ENCODE assay signal across 8 mouse cellular contexts in the genomic region with DNA sequence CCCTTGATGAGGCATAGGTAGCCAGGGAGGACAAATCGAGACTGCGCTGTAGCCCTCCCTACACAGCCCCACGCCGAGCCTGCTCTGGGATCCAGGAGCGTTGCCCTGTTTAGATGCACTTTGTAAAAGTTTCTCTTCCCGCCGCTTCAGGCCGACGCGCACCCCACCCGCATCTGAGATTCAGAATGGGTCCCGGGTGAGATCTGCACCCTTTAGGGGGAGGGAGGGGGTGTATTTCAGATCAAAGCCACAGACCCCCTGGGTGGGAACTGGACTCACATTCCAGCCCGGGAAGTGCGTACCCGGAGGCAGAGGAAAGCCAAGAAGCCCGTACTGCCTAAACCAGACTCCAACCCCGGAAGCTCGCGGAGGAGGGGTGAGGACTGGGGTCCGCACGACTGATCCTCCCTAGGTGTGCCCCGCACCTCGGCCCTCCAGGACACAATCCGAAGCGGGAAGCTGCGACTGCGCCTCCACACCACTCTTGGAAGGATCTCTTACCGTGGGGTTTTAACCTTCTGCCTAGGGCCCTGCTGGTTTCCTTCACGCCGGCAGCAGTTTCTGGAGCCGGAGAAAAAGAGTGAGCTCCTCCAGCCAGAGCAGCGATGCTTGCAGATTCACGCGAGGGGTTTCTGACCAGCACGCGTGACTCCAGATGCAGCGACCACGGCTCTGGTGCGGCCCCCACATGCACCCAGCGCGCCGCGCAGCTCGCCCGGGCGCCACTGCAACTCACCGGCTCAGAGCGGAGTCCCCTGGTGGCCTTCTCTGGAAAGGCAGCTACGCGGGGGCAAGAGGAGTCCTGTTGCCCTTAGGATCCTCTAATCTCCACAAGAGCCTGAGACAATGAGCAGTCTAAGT. TPM values are rescaled to one million over a fixed set of nuclear protein-coding genes. Genes with fewer than 3 reads are reported as not detected.
DNase-seq lines count a peak whose midpoint lies in the region; ATAC-seq and TF ChIP-seq lines count a peak whose summit lies in the region.

Mob3b (minus strand) TSS at position 734 of the 861 bp plus-strand sequence.

- ATAC-seq in frontal cortex, adult (ENCODE audit: low TSS enrichment): peak; percentile 98
- ATAC-seq in lung, embryonic 16.5 days (ENCODE audit: low read depth): peak; percentile 82

- in situ Hi-C loops in ES-E14 (cut with MboI; ENCODE audit: low sequenced_read_pairs in 2 of 2, unreplicated experiment in 2 of 2): no loop called here

- peak; percentile 86 for DNase-seq in ES-E14 (ENCODE audit: low read depth, low spot score)
- peak; percentile 57 for DNase-seq in cerebellum, adult 8-10 months
- peak; percentile 89 for DNase-seq in hindbrain, embryonic 10.5 days (ENCODE audit: low spot score)
- DNase-seq in layer of hippocampus, adult 9-10 months (ENCODE audit: low spot score): peak; percentile 48
- peak; percentile 76 for DNase-seq in ovary, adult 18-20 months (ENCODE audit: low spot score)
- peak; percentile 87 for DNase-seq in thymus, postnatal 0 days (ENCODE audit: low spot score)

- H3K36me3 ChIP-seq in ES-E14 (ENCODE audit: control insufficient read depth, insufficient read depth, low read length, poor library complexity, severe bottlenecking): no peaks in the 10 kb centered on the region
- no peaks in the 10 kb centered on the region for H3K36me3 ChIP-seq in hindbrain, embryonic 10.5 days
- no peaks in the 10 kb centered on the region for H3K36me3 ChIP-seq in lung, embryonic 16.5 days (ENCODE audit: control insufficient read depth, insufficient read depth, low read length)

- WGBS in hindbrain, embryonic 10.5 days: under 1% methylated on average over 50 of the region's 50 CpGs
- WGBS in lung, embryonic 16.5 days: under 1% methylated on average over 50 of the region's 50 CpGs

- H3K27me3 ChIP-seq in hindbrain, embryonic 10.5 days (ENCODE audit: insufficient read depth, poor library complexity, severe bottlenecking): peaks cover 9% of the 10 kb centered on the region; the same call in 1 of the 2 replicates
- no peaks in the 10 kb centered on the region; the same call in 1 of the 2 replicates for H3K27me3 ChIP-seq in lung, embryonic 16.5 days (ENCODE audit: control insufficient read depth, insufficient read depth, low read depth, low read length)

- H3K4me1 ChIP-seq in ES-E14 (ENCODE audit: control insufficient read depth in 2 of 2, insufficient read depth in 2 of 2, low read length in 2 of 2, poor library complexity in 1 of 2): no peaks in the 10 kb centered on the region
- peaks cover 44% of the 10 kb centered on the region for H3K4me1 ChIP-seq in hindbrain, embryonic 10.5 days (replicated peaks)
- H3K4me1 ChIP-seq in lung, embryonic 16.5 days (replicated peaks; ENCODE audit: control insufficient read depth, insufficient read depth, low read length): peaks cover 12% of the 10 kb centered on the region

- H3K27ac ChIP-seq in ES-E14 (ENCODE audit: insufficient read depth, low read depth, low read length, poor library complexity, severe bottlenecking): no peak within 1 kb of the TSS
- peak within 1 kb of the TSS; percentile 92 for H3K27ac ChIP-seq in hindbrain, embryonic 10.5 days
- H3K27ac ChIP-seq in lung, embryonic 16.5 days (ENCODE audit: low read length): peak within 1 kb of the TSS; percentile 71

- no peaks in the 10 kb centered on the region for H3K9me3 ChIP-seq in ES-E14 (ENCODE audit: control insufficient read depth, insufficient read depth, low read depth, low read length)
- no peaks in the 10 kb centered on the region for H3K9me3 ChIP-seq in hindbrain, embryonic 10.5 days
- no peaks in the 10 kb centered on the region for H3K9me3 ChIP-seq in lung, embryonic 16.5 days (ENCODE audit: control insufficient read depth, low read length)

- peak within 1 kb of the TSS; percentile 88 for H3K4me2 ChIP-seq in lung, embryonic 16.5 days (ENCODE audit: low read depth, low read length)

- H3K9ac ChIP-seq in ES-E14 (ENCODE audit: insufficient read depth, low read depth, low read length, poor library complexity, severe bottlenecking): peak within 1 kb of the TSS; percentile 85
- H3K9ac ChIP-seq in lung, embryonic 16.5 days (ENCODE audit: low read length): peak within 1 kb of the TSS; percentile 69

- H3K4me3 ChIP-seq in ES-E14 (ENCODE audit: insufficient read depth in 1 of 2, low read depth in 1 of 2, low read length in 2 of 2, poor library complexity in 1 of 2, severe bottlenecking in 1 of 2): peak within 1 kb of the TSS; percentile 84 to 91
- peak within 1 kb of the TSS; percentile 75 for H3K4me3 ChIP-seq in hindbrain, embryonic 10.5 days
- H3K4me3 ChIP-seq in lung, embryonic 16.5 days (ENCODE audit: low read length): peak within 1 kb of the TSS; percentile 71

TF ChIP-seq in ES-E14, 5 proteins besides CTCF, POLR2A, EP300 and RAD21:
- TF ChIP-seq CHD2 (IDR thresholded peaks at IDR 0.05; ENCODE audit: low read depth, low read length): no peak
- TF ChIP-seq ZNF384 (IDR thresholded peaks at IDR 0.05; ENCODE audit: low read depth, low read length): no peak
- no peak for TF ChIP-seq MAFK (IDR thresholded peaks at IDR 0.05; ENCODE audit: insufficient read depth, low read depth, low read length)
- TF ChIP-seq ZC3H11A (IDR thresholded peaks at IDR 0.05; ENCODE audit: borderline replicate concordance, low read depth, low read length): 0 out of 2 replicates have a peak, but pooled peaks have one; percentile 36
- TF ChIP-seq HCFC1 (IDR thresholded peaks at IDR 0.05; ENCODE audit: borderline replicate concordance, insufficient read depth, low read length): peak; percentile 55; the same call in 1 of the 2 replicates

RNA-seq across cellular contexts. Expression of gene Mob3b, which starts in this region (rescaled TPM):
- 8.3 and 10.5 TPM in 2 replicates for total RNA-seq in ES-E14 (2012; rRNA removed)
- polyA plus RNA-seq in hindbrain, embryonic 10.5 days (2016; fragmentation: Nextera tagmentation; extraction: Ambion mirVana): 13.1 and 19.6 TPM in 2 replicates
- 11.5 and 12.1 TPM in 2 replicates for polyA plus RNA-seq in lung, embryonic 16.5 days (2015; fragmentation: Nextera tagmentation; extraction: Ambion mirVana)
- 4.7 and 6.2 TPM in 2 replicates for polyA plus RNA-seq in thymus, postnatal 0 days (2015; fragmentation: Nextera tagmentation; extraction: Ambion mirVana)
